Mouse (Mus musculus): Measurements from ENCODE around the gene Gbp2. TPM values are rescaled to one million over a fixed set of nuclear protein-coding genes. Genes with fewer than 3 reads are reported as not detected.
"Not testable (repeated sequence)": the region's sequence is repeated elsewhere in the genome, so short reads cannot be mapped to it uniquely, and the experiment has no call there.

The Gbp2 gene
- polyA plus RNA-seq, 1 experiment, result 30.4 TPM

DNA sequence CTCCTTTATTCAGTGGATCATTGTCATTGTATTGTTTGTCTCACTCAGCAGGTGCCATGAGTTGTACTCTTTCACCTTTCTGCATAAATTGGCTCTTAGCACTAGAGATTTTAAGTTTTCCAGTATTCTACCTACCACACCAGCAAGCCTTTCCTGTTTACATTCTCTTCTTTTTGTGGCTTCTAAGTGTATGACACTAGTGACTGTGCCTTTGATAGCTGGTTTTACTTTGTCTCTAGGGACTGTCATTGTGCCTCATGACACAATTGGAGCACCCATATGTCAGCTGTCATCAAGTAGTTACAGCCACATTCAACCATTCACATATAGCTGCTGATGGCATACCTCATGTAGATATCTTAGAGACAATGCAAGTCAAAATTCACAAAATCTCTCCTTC lies 18.7 kb upstream of the Gbp2 start:
- Histone ChIP-seq H3K4me3 (ENCODE audit: insufficient read depth, low read length) (no peak overlapping the region), H3K27ac (ENCODE audit: insufficient read depth, low read depth, low read length) (no peak overlapping the region), H3K4me1 (ENCODE audit: control insufficient read depth, insufficient read depth, low read length) (no peaks in the 10 kb centered on the region)
- no peak for TF ChIP-seq POLR2A (IDR thresholded peaks at IDR 0.05; ENCODE audit: borderline replicate concordance, low read depth, low read length)
- TF ChIP-seq CTCF (IDR thresholded peaks at IDR 0.05; ENCODE audit: low read depth, low read length), result no peak

- Histone ChIP-seq H3K27ac (ENCODE audit: insufficient read depth, low read depth, low read length) (no peak overlapping the region), H3K4me3 (ENCODE audit: insufficient read depth, low read length) (no peak overlapping the region), H3K4me1 (ENCODE audit: control insufficient read depth, insufficient read depth, low read length) (peaks cover 5% of the 10 kb centered on the region)
- TF ChIP-seq POLR2A (IDR thresholded peaks at IDR 0.05; ENCODE audit: borderline replicate concordance, low read depth, low read length) (no peak), CTCF (IDR thresholded peaks at IDR 0.05; ENCODE audit: low read depth, low read length) (no peak)
Observed at GRCm38 (mm10) chr3:142618658-142619057, 1.7 kb upstream of the Gbp2 start.

- no peak for TF ChIP-seq POLR2A (IDR thresholded peaks at IDR 0.05; ENCODE audit: borderline replicate concordance, low read depth, low read length)
- no peak for TF ChIP-seq CTCF (IDR thresholded peaks at IDR 0.05; ENCODE audit: low read depth, low read length)
- Histone ChIP-seq H3K27ac (ENCODE audit: insufficient read depth, low read depth, low read length) (no peak overlapping the region), H3K4me3 (ENCODE audit: insufficient read depth, low read length) (no peak overlapping the region), H3K4me1 (ENCODE audit: control insufficient read depth, insufficient read depth, low read length) (peaks cover 5% of the 10 kb centered on the region)
Observed at GRCm38 (mm10) chr3:142619606-142620005, 796 bp upstream of the Gbp2 start.

GRCm38 (mm10) chr3:142620956-142621562 lies 657 bp downstream of the Gbp2 start:
- peak overlapping the region; percentile 48; the same call in 1 of the 2 replicates for H3K27ac ChIP-seq (ENCODE audit: insufficient read depth, low read depth, low read length)
- TF ChIP-seq CTCF (IDR thresholded peaks at IDR 0.05; ENCODE audit: low read depth, low read length), result no peak

DNA sequence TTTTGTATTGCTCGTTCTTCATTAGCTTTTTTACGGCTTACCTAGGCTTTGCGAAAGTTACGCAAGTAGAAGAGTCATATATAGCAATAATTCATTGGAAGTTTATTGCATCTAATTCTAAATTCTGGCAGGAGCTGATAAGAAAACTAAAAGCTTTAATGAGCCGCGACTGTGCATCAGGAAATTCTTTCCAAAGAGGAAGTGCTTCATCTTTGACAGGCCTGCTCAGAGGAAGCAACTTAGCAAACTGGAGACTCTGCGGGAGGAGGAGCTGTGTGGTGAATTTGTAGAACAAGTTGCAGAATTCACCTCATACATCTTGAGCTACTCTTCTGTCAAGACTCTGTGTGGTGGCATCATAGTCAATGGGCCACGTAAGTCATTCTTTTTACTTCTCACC lies 10.0 kb downstream of the Gbp2 start:
- Histone ChIP-seq H3K4me3 (ENCODE audit: insufficient read depth, low read length) (no peak overlapping the region), H3K27ac (ENCODE audit: insufficient read depth, low read depth, low read length) (no peak overlapping the region), H3K4me1 (ENCODE audit: control insufficient read depth, insufficient read depth, low read length) (no peaks in the 10 kb centered on the region)
- TF ChIP-seq CTCF (IDR thresholded peaks at IDR 0.05; ENCODE audit: low read depth, low read length), result no peak
- no peak for TF ChIP-seq POLR2A (IDR thresholded peaks at IDR 0.05; ENCODE audit: borderline replicate concordance, low read depth, low read length)

More at GRCm38 (mm10) chr3:142620956-142621562, 657 bp downstream of the Gbp2 start:
- H3K4me3 ChIP-seq (ENCODE audit: insufficient read depth, low read length), result peak overlapping the region; percentile 61
- H3K4me1 ChIP-seq (ENCODE audit: control insufficient read depth, insufficient read depth, low read length), result peaks cover 5% of the 10 kb centered on the region

DNA sequence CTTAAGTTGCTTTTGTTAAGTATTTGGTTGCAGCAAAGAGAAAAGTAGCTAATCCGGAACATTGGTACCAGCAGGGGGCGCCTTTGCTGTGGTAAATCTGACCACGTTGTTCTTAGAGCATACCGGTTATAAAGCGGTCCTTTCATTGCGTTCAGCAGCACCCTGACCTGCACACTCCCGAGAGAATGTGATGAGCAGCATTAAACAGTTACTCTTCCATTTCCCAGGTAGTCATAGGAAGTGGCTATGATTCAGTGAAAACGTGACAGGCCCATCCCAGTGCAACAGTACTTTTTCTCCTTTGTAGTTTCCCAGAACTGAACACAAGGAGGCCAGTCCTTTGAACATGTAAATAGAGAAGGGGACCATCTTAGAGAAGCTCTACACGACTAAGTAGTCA lies 19.8 kb downstream of the Gbp2 start:
- TF ChIP-seq CTCF (IDR thresholded peaks at IDR 0.05; ENCODE audit: low read depth, low read length), result peak; percentile 62
- no peak for TF ChIP-seq POLR2A (IDR thresholded peaks at IDR 0.05; ENCODE audit: borderline replicate concordance, low read depth, low read length)
- Histone ChIP-seq H3K4me1 (ENCODE audit: control insufficient read depth, insufficient read depth, low read length) (no peaks in the 10 kb centered on the region), H3K4me3 (ENCODE audit: insufficient read depth, low read length) (no peak overlapping the region), H3K27ac (ENCODE audit: insufficient read depth, low read depth, low read length) (no peak overlapping the region)

- H3K27ac ChIP-seq (ENCODE audit: insufficient read depth, low read depth, low read length); H3K4me1 ChIP-seq (ENCODE audit: control insufficient read depth, insufficient read depth, low read length); H3K4me3 ChIP-seq (ENCODE audit: insufficient read depth, low read length): not testable (repeated sequence)
Observed at GRCm38 (mm10) chr3:142645949-142646348, 25.5 kb downstream of the Gbp2 start.

DNA sequence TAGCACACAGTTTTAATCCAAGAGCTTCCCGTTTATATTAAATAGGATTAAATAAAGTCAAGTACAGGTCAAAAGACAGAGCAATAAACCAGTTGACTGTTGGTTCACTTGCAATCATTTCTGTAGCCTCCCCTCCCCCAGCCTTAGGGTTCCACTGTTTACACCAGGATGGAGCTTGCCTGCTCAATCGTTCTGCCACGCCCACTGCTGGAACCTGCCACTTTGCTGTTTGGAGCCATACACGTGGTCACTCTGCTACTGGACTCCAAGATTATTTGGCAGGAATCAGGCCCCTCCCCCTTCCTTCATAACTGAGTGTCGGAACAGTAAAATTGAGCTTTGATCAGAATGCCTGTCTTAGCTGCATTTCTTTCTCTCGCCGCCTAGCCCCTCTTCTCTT lies 27.4 kb downstream of the Gbp2 start:
- not testable (repeated sequence) for H3K27ac ChIP-seq (ENCODE audit: insufficient read depth, low read depth, low read length); H3K4me3 ChIP-seq (ENCODE audit: insufficient read depth, low read length); H3K4me1 ChIP-seq (ENCODE audit: control insufficient read depth, insufficient read depth, low read length)

DNA sequence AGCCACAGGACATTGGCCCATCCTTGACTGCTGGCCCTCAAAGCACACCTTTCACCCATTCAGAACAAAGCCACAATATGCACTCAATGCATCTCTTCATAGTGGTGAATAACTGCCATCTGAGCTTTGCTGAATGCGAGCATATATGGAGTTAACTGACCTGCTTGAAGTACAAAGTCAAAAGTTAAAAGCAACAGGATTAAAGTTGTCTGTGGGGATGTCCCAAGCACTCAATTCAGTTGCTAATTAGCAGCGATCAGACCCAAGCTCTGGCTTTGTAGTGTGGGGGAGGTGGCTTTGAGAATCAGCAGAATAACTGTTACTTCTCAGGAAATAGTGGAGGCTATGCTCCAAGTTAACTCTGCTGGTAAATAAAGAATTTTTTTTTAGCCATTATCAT lies 29.8 kb downstream of the Gbp2 start:
- no peak overlapping the region for H3K4me3 ChIP-seq (ENCODE audit: insufficient read depth, low read length)
- no peaks in the 10 kb centered on the region for H3K4me1 ChIP-seq (ENCODE audit: control insufficient read depth, insufficient read depth, low read length)
- H3K27ac ChIP-seq (ENCODE audit: insufficient read depth, low read depth, low read length), result no peak overlapping the region
- TF ChIP-seq POLR2A (IDR thresholded peaks at IDR 0.05; ENCODE audit: borderline replicate concordance, low read depth, low read length), result no peak
- no peak for TF ChIP-seq CTCF (IDR thresholded peaks at IDR 0.05; ENCODE audit: low read depth, low read length)

DNA sequence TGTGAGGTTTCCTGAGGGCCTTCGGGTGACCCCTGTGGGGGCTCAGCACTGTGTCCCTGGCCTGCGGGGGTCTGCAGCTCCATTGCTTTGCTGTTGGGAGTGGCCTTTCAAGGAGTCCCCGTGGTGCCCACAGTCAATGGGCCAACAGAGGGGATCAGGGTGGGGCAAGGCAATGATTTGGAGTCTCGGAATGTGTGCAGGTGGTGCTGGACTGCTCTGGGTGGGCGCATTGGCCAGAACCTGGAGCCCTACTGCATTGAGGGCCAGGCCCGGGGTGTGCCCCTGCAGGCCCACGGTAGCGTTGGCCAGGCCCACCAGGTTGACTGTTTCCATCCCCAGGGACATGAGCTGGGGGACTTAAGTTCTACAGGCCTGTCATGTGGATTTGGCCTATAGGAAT lies 44.3 kb downstream of the Gbp2 start:
- no peak overlapping the region for H3K4me3 ChIP-seq (ENCODE audit: insufficient read depth, low read length)
- no peaks in the 10 kb centered on the region for H3K4me1 ChIP-seq (ENCODE audit: control insufficient read depth, insufficient read depth, low read length)
- TF ChIP-seq CTCF (IDR thresholded peaks at IDR 0.05; ENCODE audit: low read depth, low read length) (no peak), POLR2A (IDR thresholded peaks at IDR 0.05; ENCODE audit: borderline replicate concordance, low read depth, low read length) (no peak)
- no peak overlapping the region for H3K27ac ChIP-seq (ENCODE audit: insufficient read depth, low read depth, low read length)

DNA sequence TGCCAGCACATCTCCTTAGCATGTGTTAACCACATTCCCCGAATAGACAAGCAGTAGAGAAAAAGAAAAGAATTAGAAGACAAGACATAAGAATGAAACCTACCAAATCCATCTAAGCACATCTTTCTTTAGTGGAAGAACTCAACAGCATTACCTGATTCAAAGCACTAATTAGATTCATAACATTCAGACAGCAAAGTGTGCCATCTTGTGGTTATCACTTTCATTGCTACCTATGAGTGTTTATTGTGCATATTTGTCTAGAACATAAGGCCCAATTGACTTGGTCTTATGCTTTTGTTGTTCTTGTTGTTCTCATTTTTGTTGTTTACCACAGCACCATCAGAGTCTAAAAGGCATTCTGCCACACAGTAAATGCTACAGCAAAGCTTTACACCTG lies 54.2 kb downstream of the Gbp2 start:
- H3K27ac ChIP-seq (ENCODE audit: insufficient read depth, low read depth, low read length), result no peak overlapping the region
- no peak overlapping the region for H3K4me3 ChIP-seq (ENCODE audit: insufficient read depth, low read length)
- TF ChIP-seq POLR2A (IDR thresholded peaks at IDR 0.05; ENCODE audit: borderline replicate concordance, low read depth, low read length) (no peak), CTCF (IDR thresholded peaks at IDR 0.05; ENCODE audit: low read depth, low read length) (no peak)
- no peaks in the 10 kb centered on the region for H3K4me1 ChIP-seq (ENCODE audit: control insufficient read depth, insufficient read depth, low read length)

Other genes starting within 250 kb of the Gbp2 start
- gene Pdlim5, start 224.9 kb upstream of the Gbp2 start, polyA plus RNA-seq (2012; ENCODE audit: insufficient read depth, insufficient read length, missing spikeins), result 60.9 and 64.9 TPM in 2 replicates
- 8.3 and 9.6 TPM in 2 replicates for gene Gbp5, start 126.6 kb upstream of the Gbp2 start, polyA plus RNA-seq (2012; ENCODE audit: insufficient read depth, insufficient read length, missing spikeins)
- gene Gbp7, start 90.3 kb upstream of the Gbp2 start, polyA plus RNA-seq (2012; ENCODE audit: insufficient read depth, insufficient read length, missing spikeins), result 18.6 and 20.4 TPM in 2 replicates
- 27.5 and 31.0 TPM in 2 replicates for gene Gbp3, start 60.6 kb upstream of the Gbp2 start, polyA plus RNA-seq (2012; ENCODE audit: insufficient read depth, insufficient read length, missing spikeins)
- gene Gbp2b, start 25.8 kb upstream of the Gbp2 start, polyA plus RNA-seq (2012; ENCODE audit: insufficient read depth, insufficient read length, missing spikeins), result not detected in 2 replicates
- 3.0 and 3.4 TPM in 2 replicates for gene Kyat3, start 80.4 kb downstream of the Gbp2 start, polyA plus RNA-seq (2012; ENCODE audit: insufficient read depth, insufficient read length, missing spikeins)
- 51.5 and 62.8 TPM in 2 replicates for gene Gtf2b, start 144.4 kb downstream of the Gbp2 start, polyA plus RNA-seq (2012; ENCODE audit: insufficient read depth, insufficient read length, missing spikeins)